Mouse (Mus musculus) ES-E14 (cell line): ENCODE data around the gene Cask.

Experiments
- CHD2 ChIP-seq: IDR thresholded peaks from 2 replicates; pipeline ENCODE4 v1.6.1; 2014; ENCODE audit warnings: mild to moderate bottlenecking, low read depth, low read length, inconsistent platforms
- MAFK ChIP-seq: IDR thresholded peaks from 2 replicates; pipeline ENCODE4 v1.6.1; 2014; ENCODE audit warnings: mild to moderate bottlenecking, low read depth, low read length, inconsistent platforms; ENCODE audit not compliant: insufficient read depth
- ZC3H11A ChIP-seq: IDR thresholded peaks from 2 replicates; pipeline ENCODE4 v1.6.1; 2012; ENCODE audit warnings: low read depth, mild to moderate bottlenecking, inconsistent platforms, low read length, borderline replicate concordance
- ZNF384 ChIP-seq: IDR thresholded peaks from 2 replicates; pipeline ENCODE4 v1.6.1; 2012; ENCODE audit warnings: low read depth, low read length, inconsistent platforms

GRCm38 (mm10) chrX:13822792-13823191 lies 28.4 kb downstream of the Cask start:
- no peak for TF ChIP-seq ZNF384
- TF ChIP-seq MAFK, result no peak
- no peak for TF ChIP-seq ZC3H11A
- TF ChIP-seq CHD2, result no peak
